Mouse (Mus musculus): ENCODE results near the gene Tjp2. TPM values are rescaled to one million over a fixed set of nuclear protein-coding genes. Genes with fewer than 3 reads are reported as not detected.
"Not testable (repeated sequence)": the region's sequence is repeated elsewhere in the genome, so short reads cannot be mapped to it uniquely, and the experiment has no call there.

Tjp2 gene
- polyA plus RNA-seq, 1 experiment from 2014 or later: 36.9 TPM

DNA sequence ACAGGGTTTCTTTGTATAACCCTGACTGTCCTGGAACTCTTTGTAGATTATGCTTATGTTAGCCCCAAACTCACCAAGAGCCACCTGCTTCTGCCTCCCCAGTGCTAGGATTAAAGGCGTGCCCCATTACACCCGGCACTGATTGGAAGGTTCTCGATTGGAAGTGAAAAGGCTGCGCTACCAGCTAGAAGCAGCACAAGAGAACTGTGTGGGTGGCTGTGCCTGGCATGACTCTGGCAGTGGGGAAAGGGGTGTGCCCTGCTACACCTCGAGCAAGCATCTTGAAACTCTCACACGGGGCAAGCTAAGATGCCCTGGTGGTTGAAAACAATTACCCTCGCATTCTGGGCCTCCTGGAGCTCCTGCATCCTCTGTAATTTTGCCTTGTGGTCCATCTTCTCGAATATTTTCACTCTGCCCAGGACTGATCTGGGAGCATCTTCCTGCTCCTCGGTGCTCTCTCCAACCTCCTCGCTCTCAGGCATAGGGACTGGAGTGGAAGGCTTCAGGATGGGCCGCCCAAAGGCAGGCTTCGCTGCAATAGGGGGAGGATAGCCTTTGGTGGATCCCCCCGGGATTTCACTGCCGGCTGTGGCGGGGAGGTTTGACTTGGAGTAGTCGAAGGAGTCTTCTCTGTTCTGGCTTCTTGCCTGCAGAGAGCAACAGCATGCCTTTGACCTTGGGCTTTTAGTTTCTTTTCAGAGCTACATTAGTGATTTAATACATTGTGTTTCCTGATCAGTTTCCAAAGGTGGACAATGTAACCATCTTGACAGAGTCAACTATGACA, 127.0 kb downstream of the Tjp2 start:
- no peak overlapping the region for H3K27ac ChIP-seq
- no peaks in the 10 kb centered on the region for H3K9me3 ChIP-seq

GRCm38 (mm10) chr19:24092060-24092459, 132.8 kb downstream of the Tjp2 start:
- not testable (repeated sequence) for H3K9me3 ChIP-seq; H3K4me1 ChIP-seq; H3K27me3 ChIP-seq (ENCODE audit: poor library complexity, severe bottlenecking); DNase-seq (ENCODE audit: extremely low spot score, low spot score); H3K4me3 ChIP-seq; H3K27ac ChIP-seq
- 74% methylated on average over 8 of the region's 8 CpGs for WGBS
- peaks cover 36% of the 10 kb centered on the region for H3K36me3 ChIP-seq (replicated peaks)

More for the DNA sequence above, 127.0 kb downstream of the Tjp2 start:
- DNase-seq (ENCODE audit: extremely low spot score, low spot score): no peak
- Histone ChIP-seq H3K4me1 (peaks cover 3% of the 10 kb centered on the region; the same call in 1 of the 2 replicates), H3K27me3 (ENCODE audit: poor library complexity, severe bottlenecking) (no peaks in the 10 kb centered on the region), H3K36me3 (replicated peaks) (peaks cover 92% of the 10 kb centered on the region), H3K4me3 (no peak overlapping the region)
- 96% methylated on average over 16 of the region's 16 CpGs for WGBS

- Histone ChIP-seq H3K4me3 (no peak overlapping the region), H3K9me3 (no peaks in the 10 kb centered on the region), H3K36me3 (replicated peaks) (peaks cover 20% of the 10 kb centered on the region), H3K27ac (no peak overlapping the region), H3K4me1 (no peaks in the 10 kb centered on the region), H3K27me3 (ENCODE audit: poor library complexity, severe bottlenecking) (no peaks in the 10 kb centered on the region)
- WGBS: 93% methylated on average over 2 of the region's 2 CpGs
- DNase-seq (ENCODE audit: extremely low spot score, low spot score): no peak
Measured at GRCm38 (mm10) chr19:24090366-24090765, 134.5 kb downstream of the Tjp2 start.

GRCm38 (mm10) chr19:24085306-24085705, 139.5 kb downstream of the Tjp2 start:
- no peak for DNase-seq (ENCODE audit: extremely low spot score, low spot score)
- H3K4me3 ChIP-seq: no peak overlapping the region
- H3K4me1 ChIP-seq: no peaks in the 10 kb centered on the region
- H3K9me3 ChIP-seq: no peaks in the 10 kb centered on the region
- 89% methylated on average over 2 of the region's 2 CpGs for WGBS
- H3K27ac ChIP-seq: no peak overlapping the region
- no peaks in the 10 kb centered on the region for H3K36me3 ChIP-seq (replicated peaks)
- no peaks in the 10 kb centered on the region for H3K27me3 ChIP-seq (ENCODE audit: poor library complexity, severe bottlenecking)

GRCm38 (mm10) chr19:24080417-24081080, 144.3 kb downstream of the Tjp2 start:
- Histone ChIP-seq H3K4me1 (no peaks in the 10 kb centered on the region), H3K27me3 (ENCODE audit: poor library complexity, severe bottlenecking) (no peaks in the 10 kb centered on the region), H3K9me3 (no peaks in the 10 kb centered on the region), H3K27ac (no peak overlapping the region), H3K4me3 (no peak overlapping the region), H3K36me3 (replicated peaks) (no peaks in the 10 kb centered on the region)
- no peak for DNase-seq (ENCODE audit: extremely low spot score, low spot score)
- WGBS: 60% methylated on average over 8 of the region's 8 CpGs

DNA sequence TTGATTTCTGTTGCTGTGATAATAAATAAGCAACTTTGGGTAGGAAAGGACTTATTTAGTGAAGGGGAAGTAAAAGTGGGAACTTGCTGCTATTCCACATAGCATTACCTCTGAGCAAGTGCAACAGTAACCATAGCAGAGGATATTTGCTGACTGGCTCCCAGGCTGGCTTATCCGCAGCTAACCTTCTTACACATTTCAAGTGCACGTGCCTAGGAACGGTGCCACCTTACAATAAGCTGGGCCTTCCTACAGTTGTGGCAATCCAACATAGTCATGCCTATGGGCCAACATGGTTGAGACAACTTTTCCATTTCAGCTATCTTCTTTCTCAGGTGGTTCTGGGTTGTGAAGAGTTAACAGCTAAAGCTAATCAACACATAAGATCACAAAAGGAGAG, 147.2 kb downstream of the Tjp2 start:
- DNase-seq (ENCODE audit: extremely low spot score, low spot score): no peak

DNA sequence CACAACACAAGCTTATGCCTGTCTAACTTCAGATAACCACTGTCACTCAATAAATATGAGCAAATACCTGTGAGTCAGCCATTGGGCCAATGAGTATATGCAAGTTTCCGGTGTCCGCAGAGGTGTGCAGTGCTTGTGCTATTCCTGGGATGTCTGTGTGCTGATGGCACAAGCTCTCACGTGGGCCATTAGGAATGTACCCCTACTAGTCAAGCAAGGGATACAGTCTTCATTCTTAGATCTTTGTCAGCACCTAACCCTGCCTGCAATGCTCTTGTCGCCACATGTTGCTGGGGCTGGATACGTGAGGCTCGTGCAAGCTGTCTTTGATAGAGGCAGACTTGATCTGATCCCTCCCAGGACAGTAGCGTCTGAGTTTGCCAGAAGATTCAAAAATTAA, 148.3 kb downstream of the Tjp2 start:
- DNase-seq (ENCODE audit: extremely low spot score, low spot score): no peak
- 93% methylated on average over 7 of the region's 7 CpGs for WGBS
- Histone ChIP-seq H3K4me1 (no peaks in the 10 kb centered on the region), H3K36me3 (replicated peaks) (no peaks in the 10 kb centered on the region), H3K27me3 (ENCODE audit: poor library complexity, severe bottlenecking) (no peaks in the 10 kb centered on the region), H3K9me3 (no peaks in the 10 kb centered on the region), H3K4me3 (no peak overlapping the region), H3K27ac (no peak overlapping the region)

More for the DNA sequence above, 147.2 kb downstream of the Tjp2 start:
- Histone ChIP-seq H3K9me3 (no peaks in the 10 kb centered on the region), H3K27ac (no peak overlapping the region), H3K27me3 (ENCODE audit: poor library complexity, severe bottlenecking) (no peaks in the 10 kb centered on the region), H3K36me3 (replicated peaks) (no peaks in the 10 kb centered on the region), H3K4me1 (no peaks in the 10 kb centered on the region), H3K4me3 (no peak overlapping the region)
- over 99% methylated on average over 3 of the region's 3 CpGs for WGBS

- Histone ChIP-seq H3K27ac (no peak overlapping the region), H3K9me3 (no peaks in the 10 kb centered on the region), H3K36me3 (replicated peaks) (no peaks in the 10 kb centered on the region), H3K27me3 (ENCODE audit: poor library complexity, severe bottlenecking) (no peaks in the 10 kb centered on the region), H3K4me3 (no peak overlapping the region), H3K4me1 (no peaks in the 10 kb centered on the region)
- 93% methylated on average over 8 of the region's 8 CpGs for WGBS
- DNase-seq (ENCODE audit: extremely low spot score, low spot score): no peak
Measured at GRCm38 (mm10) chr19:24075927-24076326, 148.9 kb downstream of the Tjp2 start.

- DNase-seq (ENCODE audit: extremely low spot score, low spot score): no peak
- Histone ChIP-seq H3K27ac (no peak overlapping the region), H3K27me3 (ENCODE audit: poor library complexity, severe bottlenecking) (no peaks in the 10 kb centered on the region), H3K4me3 (no peak overlapping the region), H3K4me1 (no peaks in the 10 kb centered on the region), H3K36me3 (replicated peaks) (no peaks in the 10 kb centered on the region), H3K9me3 (no peaks in the 10 kb centered on the region)
- 57% methylated on average over 4 of the region's 4 CpGs for WGBS
Measured at GRCm38 (mm10) chr19:24073155-24073554, 151.7 kb downstream of the Tjp2 start.

GRCm38 (mm10) chr19:24064348-24064895, 160.4 kb downstream of the Tjp2 start:
- 56% methylated on average over 12 of the region's 12 CpGs for WGBS
- H3K9me3 ChIP-seq: no peaks in the 10 kb centered on the region
- H3K4me1 ChIP-seq: peaks cover 6% of the 10 kb centered on the region
- H3K4me3 ChIP-seq: no peak overlapping the region
- H3K27me3 ChIP-seq (ENCODE audit: poor library complexity, severe bottlenecking): no peaks in the 10 kb centered on the region
- no peaks in the 10 kb centered on the region for H3K36me3 ChIP-seq (replicated peaks)
- H3K27ac ChIP-seq: no peak overlapping the region
- no peak for DNase-seq (ENCODE audit: extremely low spot score, low spot score)

DNA sequence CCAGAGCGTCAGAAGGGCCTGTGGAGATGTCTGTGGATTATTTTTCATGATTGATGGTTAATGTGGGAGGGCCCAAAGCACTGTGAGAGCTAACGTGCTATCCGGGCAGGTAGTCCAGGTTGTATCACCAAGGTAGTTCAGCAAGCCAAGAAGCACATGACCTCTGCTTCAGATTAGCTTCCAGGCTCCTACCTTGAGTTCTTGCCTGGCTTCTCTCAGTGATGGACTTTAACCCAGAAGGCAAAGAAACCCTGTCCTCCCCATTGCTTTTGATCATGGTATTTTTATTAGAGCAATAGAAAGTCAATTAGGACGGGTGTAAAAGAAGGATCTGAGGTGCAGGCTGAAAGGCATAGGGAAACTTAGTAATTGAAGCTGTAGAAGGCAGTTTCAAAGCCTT, 161.2 kb downstream of the Tjp2 start:
- Histone ChIP-seq H3K36me3 (replicated peaks) (no peaks in the 10 kb centered on the region), H3K4me1 (peaks cover 6% of the 10 kb centered on the region), H3K9me3 (no peaks in the 10 kb centered on the region), H3K4me3 (no peak overlapping the region), H3K27ac (no peak overlapping the region), H3K27me3 (ENCODE audit: poor library complexity, severe bottlenecking) (no peaks in the 10 kb centered on the region)
- 89% methylated on average over 4 of the region's 4 CpGs for WGBS
- DNase-seq (ENCODE audit: extremely low spot score, low spot score): no peak

DNA sequence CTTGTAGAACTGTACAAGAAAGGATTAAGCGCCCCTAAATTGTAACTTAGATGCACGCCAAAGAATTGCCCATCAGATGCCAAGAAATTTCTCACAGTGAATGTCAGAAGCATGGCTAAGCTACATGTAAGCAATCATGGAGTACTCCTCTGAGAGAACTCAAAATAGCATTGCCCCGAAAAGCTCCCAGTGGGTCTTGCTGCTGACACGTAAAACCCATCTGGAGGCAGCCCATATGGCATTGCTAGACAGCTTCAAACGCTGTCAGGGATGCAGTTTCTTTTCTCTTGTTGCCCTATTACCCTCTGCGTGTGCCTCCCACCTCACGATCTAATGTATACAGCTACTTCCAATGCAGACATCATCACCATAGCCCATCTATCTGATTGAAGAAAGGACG, 166.0 kb downstream of the Tjp2 start:
- Histone ChIP-seq H3K36me3 (replicated peaks) (no peaks in the 10 kb centered on the region), H3K9me3 (peaks cover 4% of the 10 kb centered on the region; the same call in 1 of the 2 replicates), H3K27ac (no peak overlapping the region), H3K4me1 (no peaks in the 10 kb centered on the region), H3K27me3 (ENCODE audit: poor library complexity, severe bottlenecking) (no peaks in the 10 kb centered on the region), H3K4me3 (no peak overlapping the region)
- 93% methylated on average over 8 of the region's 8 CpGs for WGBS
- no peak for DNase-seq (ENCODE audit: extremely low spot score, low spot score)

GRCm38 (mm10) chr19:24058021-24058420, 166.8 kb downstream of the Tjp2 start:
- Histone ChIP-seq H3K27ac (no peak overlapping the region), H3K4me3 (no peak overlapping the region), H3K36me3 (replicated peaks) (no peaks in the 10 kb centered on the region), H3K9me3 (peaks cover 4% of the 10 kb centered on the region; the same call in 1 of the 2 replicates), H3K27me3 (ENCODE audit: poor library complexity, severe bottlenecking) (no peaks in the 10 kb centered on the region), H3K4me1 (no peaks in the 10 kb centered on the region)
- DNase-seq (ENCODE audit: extremely low spot score, low spot score): no peak
- 89% methylated on average over 5 of the region's 5 CpGs for WGBS

Data from forebrain, embryonic 10.5 days (tissue).